Mouse (Mus musculus) spleen, embryonic (tissue): ENCODE results near the gene Sez6l.

ENCODE experiments used
- CTCF ChIA-PET: fragments of 350-600 bp; sonication (Branson Sonifier 250); formaldehyde crosslinking; loops from one replicate; lab custom pipeline; 2022; lab: Charles Lee

Sez6l gene

GRCm38 (mm10) chr5:112498921-112499917, 77.8 kb downstream of the Sez6l start:
- CTCF ChIA-PET = no interaction called here

GRCm38 (mm10) chr5:112496753-112497369, 80.1 kb downstream of the Sez6l start:
- CTCF ChIA-PET = no interaction called here

DNA sequence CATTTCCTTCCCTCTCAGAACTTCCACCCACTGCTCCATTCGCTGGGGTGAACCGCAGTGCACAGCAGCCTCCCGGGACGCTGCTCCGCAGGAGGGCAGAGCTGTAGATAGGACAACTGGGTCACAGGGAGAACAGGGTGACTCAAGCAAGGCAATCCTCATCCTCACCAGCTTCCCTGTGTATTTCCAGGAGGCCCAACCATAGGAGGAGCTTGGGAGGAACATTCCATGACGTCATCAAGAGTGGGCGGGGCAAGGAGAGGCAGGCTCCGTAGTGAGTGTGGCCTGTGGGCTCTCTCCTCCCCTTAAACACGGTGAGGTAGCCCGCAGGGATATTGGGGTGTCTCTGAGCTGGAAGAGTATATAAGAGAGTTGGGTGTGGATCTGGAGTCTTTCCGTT, 83.5 kb downstream of the Sez6l start:
- CTCF ChIA-PET = no interaction called here

DNA sequence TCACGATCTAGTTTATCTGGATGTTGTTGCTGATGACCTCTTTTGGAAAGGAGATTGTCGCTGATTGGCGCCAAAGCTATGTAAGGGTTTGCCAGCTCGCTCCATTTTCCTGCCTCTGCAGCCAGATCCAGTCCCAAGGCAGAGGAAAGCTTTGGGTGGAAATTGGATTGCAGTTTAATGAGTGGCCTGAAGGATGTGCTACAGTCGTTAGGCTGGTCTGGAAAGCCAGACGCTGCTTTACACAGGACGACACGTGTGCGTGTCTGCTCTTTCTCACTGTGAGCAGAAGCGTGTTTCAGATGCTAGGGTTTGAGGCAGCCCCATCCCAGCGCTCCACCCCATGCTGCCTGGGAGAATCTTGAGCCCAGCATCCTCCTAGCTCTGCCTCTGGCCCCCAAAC, 85.5 kb downstream of the Sez6l start:
- CTCF ChIA-PET = no interaction called here

- CTCF ChIA-PET = no interaction called here
These were observed 88.7 kb downstream of the Sez6l start for GRCm38 (mm10) chr5:112488101-112488776.

DNA sequence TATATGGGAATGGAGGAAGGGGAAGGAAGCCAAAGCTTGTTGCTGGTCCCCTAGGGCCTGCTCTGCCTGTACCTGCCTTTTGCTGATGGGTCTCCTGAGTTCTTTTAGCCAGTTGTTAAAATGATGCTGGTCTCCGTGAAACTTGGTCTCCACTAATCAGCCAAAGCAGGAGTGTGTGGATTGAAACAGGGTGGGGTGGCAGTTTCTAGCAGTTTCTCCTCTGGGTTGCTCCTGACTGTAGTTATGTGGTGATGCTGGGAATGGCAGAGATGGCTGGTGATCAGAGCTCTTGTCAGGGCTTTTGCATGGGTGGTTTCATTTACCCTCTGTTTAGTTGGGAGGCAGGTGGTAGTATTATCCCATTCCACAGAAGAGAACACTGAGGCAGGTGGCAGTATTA, 89.5 kb downstream of the Sez6l start:
- CTCF ChIA-PET = no interaction called here

- CTCF ChIA-PET = interaction anchor here (0.6 kb wide), 1 partner anchor 29 kb away, joined by 7 read pairs; no protein-coding TSS in a partner anchor
These were observed 90.6 kb downstream of the Sez6l start for GRCm38 (mm10) chr5:112486415-112486814.

DNA sequence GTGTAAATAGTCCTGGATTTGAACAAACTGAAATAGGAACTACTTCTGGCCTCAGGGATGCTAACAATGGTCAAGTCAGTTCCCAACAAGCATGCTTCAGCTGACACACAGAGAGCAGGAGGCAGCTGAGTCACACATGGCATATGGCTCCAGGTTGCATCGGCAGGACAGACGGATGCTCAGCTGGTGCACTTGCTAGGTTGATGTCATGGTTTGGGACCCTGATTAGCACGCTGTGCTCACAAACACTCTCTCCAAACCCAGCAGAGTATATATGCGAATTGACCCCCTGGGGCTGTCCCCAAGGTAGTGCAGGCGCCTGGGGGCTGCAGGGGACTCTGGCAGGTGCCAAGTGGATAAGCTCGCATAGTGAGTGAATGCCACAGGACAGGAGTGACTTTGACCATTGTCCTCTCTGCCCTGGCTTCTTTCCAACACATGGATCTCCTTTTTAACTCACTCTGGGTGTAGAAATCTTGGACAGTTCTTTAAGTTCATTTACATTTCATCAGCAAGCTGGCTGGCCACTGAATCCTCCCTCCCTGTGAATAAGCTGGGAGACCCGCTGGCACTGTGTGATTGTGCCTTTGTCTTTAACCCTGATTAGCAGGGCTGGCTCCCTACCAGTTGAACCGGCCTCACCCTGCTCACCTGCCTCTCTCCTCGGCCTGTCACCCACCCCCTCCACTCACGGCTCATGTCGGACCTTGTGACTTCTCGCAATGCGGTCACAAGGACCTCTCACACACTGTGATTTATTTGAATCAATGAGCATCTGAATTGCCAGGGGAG, 91.9 kb downstream of the Sez6l start:
- CTCF ChIA-PET = no interaction called here

- CTCF ChIA-PET = no interaction called here
These were observed 94.0 kb downstream of the Sez6l start for GRCm38 (mm10) chr5:112483030-112483429.

DNA sequence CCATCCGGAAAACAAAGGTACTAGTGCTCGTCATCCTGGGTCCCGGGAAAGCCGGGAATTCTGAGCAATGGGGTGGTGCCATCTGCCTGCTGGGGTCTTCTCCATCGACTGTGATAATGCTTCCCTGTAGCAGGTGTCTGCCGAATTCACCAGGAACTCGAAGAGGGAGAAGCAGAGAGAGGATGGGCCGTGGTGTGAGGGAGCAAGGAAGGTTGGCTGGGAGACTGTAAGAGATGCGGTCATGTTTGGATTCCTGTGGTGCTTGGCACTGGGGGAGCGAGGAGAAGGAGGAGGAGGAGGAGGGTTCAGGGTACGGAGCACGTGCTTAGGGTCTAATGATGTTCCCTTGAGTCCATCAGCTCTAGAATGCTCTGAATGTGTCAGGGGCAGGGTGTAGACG, 94.4 kb downstream of the Sez6l start:
- CTCF ChIA-PET = no interaction called here

GRCm38 (mm10) chr5:112481946-112482410, 95.0 kb downstream of the Sez6l start:
- CTCF ChIA-PET = no interaction called here

DNA sequence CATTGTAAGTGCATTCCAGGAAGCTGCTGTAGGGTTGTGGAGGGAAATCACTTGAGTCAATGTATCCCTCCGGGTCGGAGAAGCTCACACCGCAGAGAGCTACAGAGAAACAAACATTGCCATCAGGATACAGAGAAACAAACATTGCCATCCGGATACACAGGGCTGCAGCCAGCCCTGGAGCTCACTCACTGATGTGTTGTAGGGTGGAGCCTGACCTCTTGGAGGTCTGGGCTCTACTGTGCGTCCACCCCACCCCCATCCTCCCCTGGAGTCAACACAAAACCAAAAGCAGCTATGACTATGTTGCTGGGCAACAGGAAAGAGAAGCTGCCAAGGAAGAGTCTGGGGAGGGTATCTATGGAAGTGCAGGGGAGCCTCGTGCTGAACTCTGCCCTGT, 103.5 kb downstream of the Sez6l start:
- CTCF ChIA-PET = no interaction called here

GRCm38 (mm10) chr5:112470144-112470543, 106.8 kb downstream of the Sez6l start:
- CTCF ChIA-PET = no interaction called here

GRCm38 (mm10) chr5:112468986-112469581, 107.9 kb downstream of the Sez6l start:
- CTCF ChIA-PET = no interaction called here

DNA sequence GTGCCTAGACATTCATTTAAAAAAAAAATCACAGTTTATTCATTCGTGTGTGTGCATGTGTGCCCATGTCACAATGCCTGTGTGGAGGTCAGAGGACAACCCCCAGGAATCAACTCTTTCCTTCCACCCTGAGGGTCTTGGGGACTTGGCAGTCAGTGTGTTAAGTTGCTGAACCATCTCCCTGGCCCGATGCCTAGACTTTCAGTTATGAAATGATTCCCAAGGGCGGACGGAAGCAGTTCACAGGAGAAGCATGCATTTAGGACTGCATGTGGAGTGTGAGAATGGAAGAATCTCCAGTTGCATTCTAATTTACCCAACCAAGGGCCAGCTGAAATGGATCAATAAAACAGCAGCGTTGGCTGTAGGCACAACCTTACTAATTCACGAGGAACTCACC, 110.7 kb downstream of the Sez6l start:
- CTCF ChIA-PET = no interaction called here

DNA sequence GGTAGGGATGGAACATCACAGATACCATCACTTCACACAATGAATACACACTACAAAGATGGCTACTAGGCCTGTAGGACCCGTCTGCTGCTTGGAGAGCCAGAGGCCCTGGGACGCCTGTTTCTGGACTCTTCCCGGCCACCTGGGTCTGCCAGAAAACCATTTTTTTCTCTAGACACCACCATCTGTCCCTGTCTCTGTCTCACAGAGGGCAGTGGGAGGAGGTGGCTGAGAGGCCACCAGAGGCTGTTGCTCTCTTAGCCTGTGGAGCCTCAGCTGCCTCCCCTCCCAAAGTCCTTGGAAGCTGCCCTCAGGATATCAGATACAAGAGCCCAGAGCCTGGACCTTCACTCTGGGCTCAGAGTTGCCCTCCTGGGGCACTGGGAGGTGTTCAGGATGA, 117.1 kb downstream of the Sez6l start:
- CTCF ChIA-PET = no interaction called here

DNA sequence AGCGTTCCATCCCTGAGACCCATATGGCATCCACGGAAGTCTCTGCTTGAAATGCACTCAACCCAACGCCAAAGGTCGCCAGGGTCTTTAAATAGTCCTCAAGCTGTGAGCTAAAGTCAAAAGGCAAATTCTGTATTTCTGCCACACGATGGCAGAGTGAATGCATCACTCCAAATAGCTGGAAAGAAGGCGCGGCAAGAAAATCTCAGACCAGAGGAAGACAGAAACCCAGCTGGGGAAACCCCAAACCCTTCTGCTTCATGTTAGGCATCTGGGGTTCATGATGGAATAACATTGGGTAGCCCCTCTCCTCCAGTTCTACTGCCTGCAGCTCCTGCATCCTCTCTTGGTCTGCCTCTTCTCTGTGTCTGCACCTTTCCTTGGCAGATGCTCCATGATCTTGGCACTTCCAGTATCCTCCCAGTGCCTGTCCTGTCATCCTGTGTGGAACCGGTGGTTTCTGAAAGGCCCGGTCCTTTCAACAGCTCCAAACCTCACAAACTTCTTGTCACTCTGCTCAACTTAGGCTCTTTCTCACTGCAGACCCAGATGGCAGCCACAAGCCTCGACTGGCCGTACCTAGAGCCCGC, 121.9 kb downstream of the Sez6l start:
- CTCF ChIA-PET = no interaction called here

DNA sequence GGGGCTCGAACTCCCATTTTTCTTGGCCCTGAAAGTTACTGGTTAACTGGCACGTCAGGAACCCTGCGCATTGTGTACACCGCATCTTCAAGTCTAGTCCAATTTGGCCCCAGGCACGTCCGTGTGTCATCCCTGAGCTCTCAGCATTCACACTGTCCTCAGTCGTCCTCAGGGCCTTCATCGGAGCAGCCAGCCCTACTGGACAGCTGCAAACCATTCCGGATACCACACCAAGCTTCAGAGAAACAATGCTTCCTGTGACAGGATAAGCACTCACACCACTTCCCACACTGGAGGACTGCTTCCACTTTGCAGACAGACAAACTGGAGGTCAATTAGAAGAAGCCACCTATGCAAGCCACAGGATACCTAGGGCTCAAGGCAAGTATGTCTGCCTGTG, 123.9 kb downstream of the Sez6l start:
- CTCF ChIA-PET = no interaction called here

- CTCF ChIA-PET = no interaction called here
These were observed 128.1 kb downstream of the Sez6l start, which contains the start of gene Gm6588 for GRCm38 (mm10) chr5:112448747-112449440. Gene Gm6588 (plus strand): TSS chr5:112449426.

- CTCF ChIA-PET = no interaction called here
These were observed 138.4 kb downstream of the Sez6l start for GRCm38 (mm10) chr5:112438535-112438934.
